Mouse (Mus musculus) CH12.LX (cell line): ENCODE results near the gene Ins2.

Experiments
- CTCF ChIP-seq, 2 experiments: IDR thresholded peaks in 1 of 2; conservative IDR thresholded peaks in 1 of 2; 2 replicates each; pipeline ENCODE4 v1.5.1; 2011 to 2012; ENCODE audit warnings: low read depth in 2 of 2, low read length in 2 of 2, improper control_type of control experiment in 1 of 2, inconsistent platforms in 1 of 2, mild to moderate bottlenecking in 1 of 2, moderate library complexity in 1 of 2
- EP300 ChIP-seq: IDR thresholded peaks from 2 replicates; pipeline ENCODE4 v1.6.1; 2011; ENCODE audit warnings: low read length, improper control_type of control experiment
- MAX ChIP-seq: IDR thresholded peaks from 2 replicates; pipeline ENCODE4 v1.6.1; 2011; ENCODE audit warnings: low read length, improper control_type of control experiment
- POLR2A ChIP-seq: IDR thresholded peaks from 2 replicates; pipeline ENCODE4 v1.6.1; 2011; ENCODE audit warnings: low read depth, mild to moderate bottlenecking, improper control_type of control experiment, low read length
- POLR2AphosphoS2 ChIP-seq: IDR thresholded peaks from 2 replicates; pipeline ENCODE4 v1.6.1; 2011; ENCODE audit warnings: low read depth, low read length, improper control_type of control experiment
- USF2 ChIP-seq: conservative IDR thresholded peaks from 2 replicates; pipeline ENCODE4 v1.6.1; 2011; ENCODE audit warnings: low read depth, low read length, improper control_type of control experiment

- no peak for TF ChIP-seq POLR2A
- TF ChIP-seq POLR2AphosphoS2, result no peak
- no peak for TF ChIP-seq MAX
- TF ChIP-seq EP300, result no peak
- no peak for TF ChIP-seq CTCF (conservative IDR thresholded peaks at IDR 0.05 in 1 of 2, IDR thresholded peaks at IDR 0.05 in 1 of 2; ENCODE audit: low read depth in 2 of 2, low read length in 2 of 2)
- no peak for TF ChIP-seq USF2
Observed at GRCm38 (mm10) chr7:142645045-142645444, 98.1 kb downstream of the Ins2 start.
